Mouse (Mus musculus): ENCODE data around the gene Kcnj10.

- TF ChIP-seq POLR2A (IDR thresholded peaks at IDR 0.05; ENCODE audit: extremely low read depth, insufficient read depth, low read length) (no peak), CTCF (IDR thresholded peaks at IDR 0.05; ENCODE audit: low read depth, low read length) (no peak)
These were observed 5.7 kb downstream of the Kcnj10 start for GRCm38 (mm10) chr1:172346707-172347106.
